Mouse (Mus musculus): ENCODE data around the gene Rabepk. TPM values are rescaled to one million over a fixed set of nuclear protein-coding genes. Genes with fewer than 3 reads are reported as not detected.
"Not testable (repeated sequence)": the region's sequence is repeated elsewhere in the genome, so short reads cannot be mapped to it uniquely, and the experiment has no call there.

The Rabepk gene
- polyA plus RNA-seq, 1 experiment: 22.5 TPM

DNA sequence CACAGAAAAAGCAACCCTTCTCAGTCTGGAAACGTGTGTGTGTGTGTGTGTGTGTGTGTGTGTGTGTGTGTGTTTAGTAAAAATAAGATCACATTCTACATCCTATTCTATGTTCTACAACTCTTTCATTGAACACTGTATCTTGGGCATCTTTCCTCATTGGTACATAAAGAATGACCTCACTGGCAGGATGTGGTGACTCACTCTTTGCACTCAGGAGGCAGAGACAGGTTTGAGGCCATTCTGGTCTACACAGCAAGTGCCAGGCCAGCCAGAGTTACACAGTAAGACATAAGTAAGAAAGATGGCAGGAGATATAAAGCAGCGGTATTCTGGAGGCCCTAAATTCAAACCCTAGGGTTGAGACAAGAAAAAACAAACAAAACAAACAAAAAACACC is 36.8 kb downstream of the Rabepk start:
- TF ChIP-seq POLR2A (IDR thresholded peaks at IDR 0.05; ENCODE audit: borderline replicate concordance, control insufficient read depth, low read depth, low read length): no peak
- TF ChIP-seq CTCF (IDR thresholded peaks at IDR 0.05; ENCODE audit: control insufficient read depth, insufficient read depth, low read length): no peak
- Histone ChIP-seq H3K27ac (ENCODE audit: control insufficient read depth, insufficient read depth, low read depth, low read length, poor library complexity) (no peak overlapping the region), H3K4me1 (ENCODE audit: control insufficient read depth, insufficient read depth, low read length) (peaks cover 3% of the 10 kb centered on the region; the same call in 1 of the 2 replicates), H3K4me3 (replicated peaks; ENCODE audit: control insufficient read depth, low read depth, low read length) (no peak overlapping the region)
- WGBS: 75% methylated on average over 2 of the region's 2 CpGs

DNA sequence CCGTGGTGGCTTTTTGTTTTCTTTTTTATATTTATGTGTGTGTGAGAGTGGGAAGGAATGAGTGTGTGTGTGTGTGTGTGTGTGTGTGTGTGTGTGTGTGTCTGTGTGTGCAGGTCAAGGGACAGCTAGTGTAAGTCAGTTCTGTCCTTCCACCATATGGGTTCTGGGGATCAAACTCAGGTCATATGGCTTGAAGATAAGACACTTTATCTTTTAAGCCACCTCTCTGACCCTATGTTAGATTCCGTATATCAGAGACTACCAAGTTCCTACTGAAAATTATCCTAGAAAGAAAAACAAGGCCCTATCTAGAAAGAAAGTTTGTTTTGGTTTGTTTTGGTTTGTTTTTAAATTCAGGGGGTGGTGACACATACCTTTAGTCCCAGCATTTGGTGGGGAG is 37.5 kb downstream of the Rabepk start:
- 73% methylated on average over 2 of the region's 2 CpGs for WGBS
- H3K4me1 ChIP-seq (ENCODE audit: control insufficient read depth, insufficient read depth, low read length): peaks cover 3% of the 10 kb centered on the region; the same call in 1 of the 2 replicates
- H3K27ac ChIP-seq (ENCODE audit: control insufficient read depth, insufficient read depth, low read depth, low read length, poor library complexity): no peak overlapping the region
- TF ChIP-seq POLR2A (IDR thresholded peaks at IDR 0.05; ENCODE audit: borderline replicate concordance, control insufficient read depth, low read depth, low read length) (no peak), CTCF (IDR thresholded peaks at IDR 0.05; ENCODE audit: control insufficient read depth, insufficient read depth, low read length) (no peak)
- H3K4me3 ChIP-seq (replicated peaks; ENCODE audit: control insufficient read depth, low read depth, low read length): no peak overlapping the region

DNA sequence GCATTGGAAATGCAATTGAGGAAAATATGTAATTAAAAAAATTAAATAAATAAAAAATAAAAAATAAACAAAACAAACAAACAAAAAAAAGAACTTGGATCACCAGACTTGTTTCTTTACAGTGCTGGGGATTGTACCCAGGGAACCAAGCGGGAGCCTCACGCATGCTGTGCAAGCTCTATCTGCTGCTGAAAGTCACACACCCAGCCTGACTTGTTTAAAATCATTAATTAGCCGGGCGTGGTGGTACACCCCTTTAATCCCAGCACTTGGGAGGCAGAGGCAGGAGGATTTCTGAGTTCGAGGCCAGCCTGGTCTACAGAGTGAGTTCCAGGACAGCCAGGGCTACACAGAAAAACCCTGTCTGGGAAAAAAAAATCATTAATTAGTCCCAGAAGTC is 38.4 kb downstream of the Rabepk start:
- H3K4me1 ChIP-seq (ENCODE audit: control insufficient read depth, insufficient read depth, low read length); H3K4me3 ChIP-seq (replicated peaks; ENCODE audit: control insufficient read depth, low read depth, low read length); H3K27ac ChIP-seq (ENCODE audit: control insufficient read depth, insufficient read depth, low read depth, low read length, poor library complexity): not testable (repeated sequence)
- WGBS: 88% methylated on average over 5 of the region's 5 CpGs

DNA sequence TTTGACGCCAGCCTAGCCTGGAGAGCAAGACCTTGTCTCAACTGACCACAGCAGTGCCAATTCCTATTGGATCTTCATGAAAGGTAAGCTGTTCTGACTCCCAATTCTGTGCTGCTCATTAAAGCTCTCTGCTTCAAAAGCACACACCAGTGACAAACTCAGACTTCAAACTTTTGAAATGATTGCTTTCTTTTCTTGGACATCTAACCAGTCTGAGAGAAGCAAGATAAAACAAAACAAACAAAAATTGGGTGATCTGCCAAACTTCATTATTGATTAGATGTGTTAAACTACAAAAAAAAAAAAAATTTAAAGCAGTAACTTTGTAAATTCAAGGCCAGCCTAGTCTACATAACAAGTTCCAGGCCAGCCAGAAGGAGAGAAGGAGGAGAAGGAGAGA is 42.4 kb downstream of the Rabepk start:
- no peak overlapping the region for H3K27ac ChIP-seq (ENCODE audit: control insufficient read depth, insufficient read depth, low read depth, low read length, poor library complexity)
- TF ChIP-seq POLR2A (IDR thresholded peaks at IDR 0.05; ENCODE audit: borderline replicate concordance, control insufficient read depth, low read depth, low read length) (no peak), CTCF (IDR thresholded peaks at IDR 0.05; ENCODE audit: control insufficient read depth, insufficient read depth, low read length) (no peak)
- H3K4me1 ChIP-seq (ENCODE audit: control insufficient read depth, insufficient read depth, low read length): no peaks in the 10 kb centered on the region; the same call in 1 of the 2 replicates
- 75% methylated on average over 1 of the region's 1 CpGs for WGBS
- H3K4me3 ChIP-seq (replicated peaks; ENCODE audit: control insufficient read depth, low read depth, low read length): no peak overlapping the region

DNA sequence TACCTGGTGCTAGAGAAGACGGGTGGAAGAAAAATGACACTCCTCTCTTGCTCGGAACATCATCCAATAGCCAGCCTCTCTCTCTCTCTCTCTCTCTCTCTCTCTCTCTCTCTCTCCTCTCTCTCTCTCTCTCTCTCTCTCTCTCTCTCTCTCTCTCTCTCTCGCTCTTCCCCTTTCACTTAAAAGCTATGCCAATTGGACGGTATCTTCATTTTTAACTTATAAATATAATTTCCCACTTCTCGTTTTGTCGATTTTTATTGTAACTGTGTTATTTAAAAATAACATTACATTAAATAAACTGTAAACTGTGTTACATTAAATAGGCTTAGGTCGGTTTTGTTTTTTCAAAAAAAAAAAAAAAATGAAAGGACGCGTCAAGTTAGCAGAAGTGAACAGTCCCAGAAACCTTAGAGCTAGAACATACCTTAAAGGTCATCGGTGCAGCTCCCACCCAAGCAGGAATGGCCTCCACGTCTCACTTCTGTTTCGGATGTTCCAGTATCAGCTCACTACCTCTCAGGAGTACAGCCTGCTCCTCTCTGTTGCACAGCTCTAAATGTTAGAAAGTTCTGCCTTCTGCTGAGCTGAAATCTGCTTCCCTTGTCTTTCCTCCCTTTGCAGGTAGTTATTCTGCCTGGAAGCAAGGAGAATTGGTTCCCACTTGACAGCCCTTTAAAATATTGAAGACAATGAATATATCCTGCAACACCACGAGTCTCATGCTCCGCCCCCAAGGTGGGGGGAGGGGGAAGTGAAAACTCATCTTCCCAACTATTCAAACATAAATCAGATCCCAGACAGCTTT is 45.0 kb downstream of the Rabepk start, which contains the start of gene Gapvd1:
Gene Gapvd1 (minus strand): TSS at position 682 of the 808 bp plus-strand sequence.
- TF ChIP-seq CTCF (IDR thresholded peaks at IDR 0.05; ENCODE audit: control insufficient read depth, insufficient read depth, low read length): no peak
- no peak; the same call in 1 of the 2 replicates for TF ChIP-seq POLR2A (IDR thresholded peaks at IDR 0.05; ENCODE audit: borderline replicate concordance, control insufficient read depth, low read depth, low read length)
- peak within 1 kb of the TSS; percentile 98 for H3K27ac ChIP-seq (ENCODE audit: control insufficient read depth, insufficient read depth, low read depth, low read length, poor library complexity)
- under 1% methylated on average over 14 of the region's 14 CpGs for WGBS
- peak within 1 kb of the TSS; percentile 89 for H3K4me3 ChIP-seq (replicated peaks; ENCODE audit: control insufficient read depth, low read depth, low read length)
- H3K4me1 ChIP-seq (ENCODE audit: control insufficient read depth, insufficient read depth, low read length): no peaks in the 10 kb centered on the region; the same call in 1 of the 2 replicates

DNA sequence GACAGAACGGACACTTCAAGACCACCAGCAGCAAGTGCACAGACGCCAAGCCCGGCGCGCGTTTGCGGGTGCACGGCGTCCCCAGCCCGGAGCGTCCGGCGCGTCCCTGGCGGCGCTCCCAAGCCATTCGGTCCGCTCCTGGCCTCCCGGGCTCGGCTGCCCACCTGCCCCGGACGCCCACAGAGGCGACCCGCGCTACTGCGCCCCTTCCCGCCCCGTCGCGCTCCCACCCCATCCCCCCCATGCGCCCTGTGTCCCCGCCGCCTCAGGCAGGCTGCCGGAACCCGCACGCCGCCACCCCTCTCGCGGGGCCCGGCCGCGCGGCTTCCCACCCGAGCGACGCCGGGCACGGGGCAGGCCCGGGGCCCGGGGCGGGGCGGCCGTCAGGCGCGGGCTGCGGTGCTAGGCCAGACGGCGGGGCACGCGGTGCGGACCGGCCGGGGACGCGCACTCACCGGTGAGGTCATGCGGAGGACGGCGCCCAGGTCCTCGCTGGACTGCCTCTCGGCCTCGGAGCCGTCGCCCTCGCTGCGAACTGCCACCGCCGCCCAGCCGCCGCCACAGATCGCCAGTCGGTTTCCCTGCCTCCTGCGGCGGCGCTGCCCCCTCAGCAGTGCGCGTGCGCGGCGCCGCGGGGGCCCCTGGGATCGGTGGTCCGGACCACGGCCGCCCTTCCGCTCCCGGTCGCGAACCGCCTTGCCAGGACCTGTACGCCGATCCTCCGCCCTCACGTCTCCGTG is 45.7 kb downstream of the Rabepk start:
- H3K4me1 ChIP-seq (ENCODE audit: control insufficient read depth, insufficient read depth, low read length): no peaks in the 10 kb centered on the region; the same call in 1 of the 2 replicates
- H3K4me3 ChIP-seq (replicated peaks; ENCODE audit: control insufficient read depth, low read depth, low read length): peak overlapping the region; percentile 89
- TF ChIP-seq POLR2A (IDR thresholded peaks at IDR 0.05; ENCODE audit: borderline replicate concordance, control insufficient read depth, low read depth, low read length): peak; percentile 88; the same call in 1 of the 2 replicates
- no peak for TF ChIP-seq CTCF (IDR thresholded peaks at IDR 0.05; ENCODE audit: control insufficient read depth, insufficient read depth, low read length)
- WGBS: under 1% methylated on average over 105 of the region's 106 CpGs
- H3K27ac ChIP-seq (ENCODE audit: control insufficient read depth, insufficient read depth, low read depth, low read length, poor library complexity): peak overlapping the region; percentile 98

DNA sequence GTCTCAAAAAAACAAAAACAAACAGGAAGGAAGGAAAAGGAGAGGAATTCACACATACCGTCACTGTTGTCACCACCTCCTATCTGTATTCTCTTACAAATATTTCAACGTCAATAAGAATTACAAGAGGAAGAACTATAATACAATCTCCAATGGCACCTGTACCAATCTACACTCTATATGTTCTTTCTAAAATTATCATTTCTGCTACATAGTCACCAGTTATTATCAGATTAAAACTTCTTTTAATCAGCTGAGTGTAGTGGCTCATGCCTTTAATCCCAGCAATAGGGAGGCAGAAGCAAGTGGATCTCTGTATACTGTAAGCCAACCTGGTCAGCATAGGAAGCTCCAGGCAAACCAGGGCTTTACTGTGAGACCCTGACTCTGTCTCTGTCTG is 49.5 kb downstream of the Rabepk start:
- no peaks in the 10 kb centered on the region; the same call in 1 of the 2 replicates for H3K4me1 ChIP-seq (ENCODE audit: control insufficient read depth, insufficient read depth, low read length)
- H3K27ac ChIP-seq (ENCODE audit: control insufficient read depth, insufficient read depth, low read depth, low read length, poor library complexity): no peak overlapping the region
- WGBS: 37% methylated on average over 2 of the region's 2 CpGs
- no peak for TF ChIP-seq POLR2A (IDR thresholded peaks at IDR 0.05; ENCODE audit: borderline replicate concordance, control insufficient read depth, low read depth, low read length)
- no peak overlapping the region for H3K4me3 ChIP-seq (replicated peaks; ENCODE audit: control insufficient read depth, low read depth, low read length)

DNA sequence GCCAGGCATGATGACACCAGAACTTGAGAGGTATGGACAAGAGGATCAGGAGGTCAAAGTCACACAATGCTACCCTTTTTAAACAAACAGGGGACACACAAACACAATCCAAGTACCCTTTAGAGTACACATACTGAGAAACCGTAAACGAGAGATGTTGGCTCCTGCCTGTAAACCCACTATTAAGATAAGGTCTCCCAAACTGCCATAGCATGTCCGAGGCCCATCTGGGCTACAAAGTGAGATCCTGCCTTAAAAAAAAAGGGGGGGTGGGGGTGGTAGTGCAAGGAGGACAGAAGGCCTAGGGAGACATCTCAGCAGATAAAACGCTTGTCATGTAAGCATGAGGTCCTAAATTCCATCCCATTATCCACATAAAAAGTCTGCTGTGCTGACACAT is 51.2 kb downstream of the Rabepk start:
- TF ChIP-seq CTCF (IDR thresholded peaks at IDR 0.05; ENCODE audit: control insufficient read depth, insufficient read depth, low read length) (no peak), POLR2A (IDR thresholded peaks at IDR 0.05; ENCODE audit: borderline replicate concordance, control insufficient read depth, low read depth, low read length) (no peak)
- H3K27ac ChIP-seq (ENCODE audit: control insufficient read depth, insufficient read depth, low read depth, low read length, poor library complexity): no peak overlapping the region
- no peak overlapping the region for H3K4me3 ChIP-seq (replicated peaks; ENCODE audit: control insufficient read depth, low read depth, low read length)
- peaks cover 2% of the 10 kb centered on the region for H3K4me1 ChIP-seq (ENCODE audit: control insufficient read depth, insufficient read depth, low read length)
- WGBS: 62% methylated on average over 4 of the region's 4 CpGs
